Mouse (Mus musculus) forebrain, embryonic 14.5 days (tissue): ENCODE data around the gene Aplp2. TPM values are rescaled to one million over a fixed set of nuclear protein-coding genes. Genes with fewer than 3 reads are reported as not detected.

ENCODE experiments used
- ATAC-seq: fragments of 200-750 bp; cut with Nextera tagmentation; 2 replicates; pipeline ENCODE4 v1.8.0; 2017; ENCODE audit warnings: mild to moderate bottlenecking, moderate library complexity
- DNase-seq: peaks from one replicate; pipeline ENCODE4 v3.0.0-alpha.2; 2015; ENCODE audit warnings: low spot score
- H3K27ac ChIP-seq: fragments of 300-500 bp; sonication (generic); 2 replicates; pipeline ENCODE4 v1.5.1; 2014; ENCODE audit warnings: low read depth, mild to moderate bottlenecking, control low read depth, low read length, moderate library complexity
- H3K27me3 ChIP-seq: fragments of 300-500 bp; sonication (generic); replicated peaks from 2 replicates; pipeline ENCODE4 v1.6.1; 2014; ENCODE audit warnings: low read length, control low read depth, mixed read lengths; ENCODE audit not compliant: control insufficient read depth, insufficient read depth
- H3K36me3 ChIP-seq: fragments of 300-500 bp; sonication (generic); 2 replicates; pipeline ENCODE4 v1.6.1; 2014; ENCODE audit warnings: low read length, control low read depth; ENCODE audit not compliant: control insufficient read depth, insufficient read depth
- H3K4me1 ChIP-seq: fragments of 300-500 bp; sonication (generic); 2 replicates; pipeline ENCODE4 v1.6.1; 2014; ENCODE audit warnings: antibody characterized with exemption, low read length, control low read depth; ENCODE audit not compliant: control insufficient read depth, insufficient read depth
- H3K4me2 ChIP-seq: fragments of 300-500 bp; sonication (generic); 2 replicates; pipeline ENCODE4 v1.6.1; 2014; ENCODE audit warnings: mild to moderate bottlenecking, control low read depth, low read length
- H3K4me3 ChIP-seq: fragments of 300-500 bp; sonication (generic); 2 replicates; pipeline ENCODE4 v1.5.1; 2014; ENCODE audit warnings: low read depth, low read length, control low read depth
- H3K9ac ChIP-seq: fragments of 300-500 bp; sonication (generic); 2 replicates; pipeline ENCODE4 v1.6.1; 2014; ENCODE audit warnings: mild to moderate bottlenecking, low read length, control low read depth, moderate library complexity
- H3K9me3 ChIP-seq: fragments of 300-500 bp; sonication (generic); replicated peaks from 2 replicates; pipeline ENCODE4 v1.6.1; 2016; ENCODE audit warnings: low read length, control low read depth, mixed read lengths; ENCODE audit not compliant: control insufficient read depth
- WGBS: fragments of 180-500 bp; shearing (Covaris S2); extraction: QIAGEN DNeasy Blood & Tissue Kit; methylation state at CpG from one replicate; pipeline ENCODE4 v1.1.7; 2014; 5-methylcytosine and 5-hydroxymethylcytosine counted together
- polyA plus RNA-seq: library from polyadenylated mRNA; unstranded; fragments of >200 nt; fragmentation: Nextera tagmentation; extraction: Ambion mirVana; gene quantifications from 2 replicates; pipeline ENCODE4 v1.2.1, GENCODE M21; 2014

Aplp2 gene
- polyA plus RNA-seq, 1 experiment from 2014 or later: 208 TPM

GRCm38 (mm10) chr9:31129956-31130355, 81.7 kb downstream of the Aplp2 start:
- no peak overlapping the region for H3K4me2 ChIP-seq
- H3K27me3 ChIP-seq: peaks cover 39% of the 10 kb centered on the region
- H3K9me3 ChIP-seq: no peaks in the 10 kb centered on the region

GRCm38 (mm10) chr9:31127876-31128465, 83.6 kb downstream of the Aplp2 start:
- H3K9me3 ChIP-seq: no peaks in the 10 kb centered on the region
- no peak overlapping the region for H3K9ac ChIP-seq
- H3K4me1 ChIP-seq: peaks cover 6% of the 10 kb centered on the region
- DNase-seq (no peak), ATAC-seq (no peak)
- 89% methylated on average over 12 of the region's 12 CpGs for WGBS
- peaks cover 35% of the 10 kb centered on the region for H3K27me3 ChIP-seq
- H3K4me2 ChIP-seq: no peak overlapping the region
- H3K36me3 ChIP-seq: no peaks in the 10 kb centered on the region
- no peak overlapping the region for H3K4me3 ChIP-seq
- H3K27ac ChIP-seq: no peak overlapping the region

More at GRCm38 (mm10) chr9:31129956-31130355, 81.7 kb downstream of the Aplp2 start:
- H3K36me3 ChIP-seq: no peaks in the 10 kb centered on the region
- 67% methylated on average over 8 of the region's 8 CpGs for WGBS
- peaks cover 6% of the 10 kb centered on the region for H3K4me1 ChIP-seq
- DNase-seq (no peak), ATAC-seq (no peak)
- no peak overlapping the region for H3K4me3 ChIP-seq
- no peak overlapping the region for H3K9ac ChIP-seq
- H3K27ac ChIP-seq: no peak overlapping the region

GRCm38 (mm10) chr9:31126079-31126478, 85.5 kb downstream of the Aplp2 start:
- Histone ChIP-seq H3K4me1 (no peaks in the 10 kb centered on the region), H3K9me3 (no peaks in the 10 kb centered on the region), H3K27me3 (peaks cover 16% of the 10 kb centered on the region), H3K36me3 (no peaks in the 10 kb centered on the region), H3K27ac (no peak overlapping the region), H3K9ac (no peak overlapping the region), H3K4me2 (no peak overlapping the region), H3K4me3 (no peak overlapping the region)
- ATAC-seq (no peak), DNase-seq (no peak)
- WGBS: 89% methylated on average over 7 of the region's 7 CpGs

- H3K4me1 ChIP-seq: no peaks in the 10 kb centered on the region; the same call in 1 of the 2 replicates
- 0 out of 2 replicates have a peak overlapping the region, but pooled peaks have one; percentile 21 for H3K9ac ChIP-seq
- H3K9me3 ChIP-seq: no peaks in the 10 kb centered on the region
- DNase-seq (no peak), ATAC-seq (no peak)
- H3K4me2 ChIP-seq: no peak overlapping the region
- H3K4me3 ChIP-seq: no peak overlapping the region
- peak overlapping the region; percentile 5; the same call in 1 of the 2 replicates for H3K27ac ChIP-seq
- no peaks in the 10 kb centered on the region for H3K27me3 ChIP-seq
- WGBS: 46% methylated on average over 13 of the region's 13 CpGs
- H3K36me3 ChIP-seq: no peaks in the 10 kb centered on the region
Measured at GRCm38 (mm10) chr9:31122464-31123030, 89.1 kb downstream of the Aplp2 start.

- Histone ChIP-seq H3K36me3 (no peaks in the 10 kb centered on the region), H3K4me3 (no peak overlapping the region), H3K9me3 (no peaks in the 10 kb centered on the region), H3K9ac (no peak overlapping the region), H3K27me3 (no peaks in the 10 kb centered on the region), H3K27ac (no peak overlapping the region), H3K4me2 (no peak overlapping the region), H3K4me1 (no peaks in the 10 kb centered on the region; the same call in 1 of the 2 replicates)
- DNase-seq: no peak
- ATAC-seq: no peak
- WGBS: 60% methylated on average over 4 of the region's 4 CpGs
Measured at GRCm38 (mm10) chr9:31120533-31120915, 91.1 kb downstream of the Aplp2 start.

- H3K36me3 ChIP-seq: no peaks in the 10 kb centered on the region
- no peak overlapping the region for H3K4me2 ChIP-seq
- H3K4me3 ChIP-seq: no peak overlapping the region
- no peaks in the 10 kb centered on the region for H3K9me3 ChIP-seq
- H3K27me3 ChIP-seq: no peaks in the 10 kb centered on the region
- 58% methylated on average over 11 of the region's 11 CpGs for WGBS
- DNase-seq (no peak), ATAC-seq (no peak)
- H3K9ac ChIP-seq: no peak overlapping the region
- no peaks in the 10 kb centered on the region; the same call in 1 of the 2 replicates for H3K4me1 ChIP-seq
- H3K27ac ChIP-seq: no peak overlapping the region
Measured at GRCm38 (mm10) chr9:31119882-31120532, 91.6 kb downstream of the Aplp2 start.

- no peaks in the 10 kb centered on the region for H3K9me3 ChIP-seq
- H3K4me2 ChIP-seq: no peak overlapping the region
- WGBS: 82% methylated on average over 5 of the region's 5 CpGs
- H3K9ac ChIP-seq: no peak overlapping the region
- H3K36me3 ChIP-seq: no peaks in the 10 kb centered on the region
- DNase-seq (no peak), ATAC-seq (no peak)
- H3K27me3 ChIP-seq: no peaks in the 10 kb centered on the region
- no peak overlapping the region for H3K4me3 ChIP-seq
- no peak overlapping the region for H3K27ac ChIP-seq
- H3K4me1 ChIP-seq: no peaks in the 10 kb centered on the region; the same call in 1 of the 2 replicates
Measured at GRCm38 (mm10) chr9:31119405-31119804, 92.2 kb downstream of the Aplp2 start.

- ATAC-seq: no peak
- 44% methylated on average over 11 of the region's 11 CpGs for WGBS
- Histone ChIP-seq H3K4me3 (no peak overlapping the region), H3K4me1 (no peaks in the 10 kb centered on the region; the same call in 1 of the 2 replicates), H3K36me3 (no peaks in the 10 kb centered on the region), H3K27me3 (no peaks in the 10 kb centered on the region), H3K27ac (no peak overlapping the region), H3K9ac (no peak overlapping the region), H3K9me3 (no peaks in the 10 kb centered on the region), H3K4me2 (no peak overlapping the region)
- no peak for DNase-seq
Measured at GRCm38 (mm10) chr9:31118520-31119298, 92.9 kb downstream of the Aplp2 start.
